Mouse (Mus musculus) embryonic facial prominence, embryonic 14.5 days (tissue): ENCODE data around the gene Ccdc114. TPM values are rescaled to one million over a fixed set of nuclear protein-coding genes. Genes with fewer than 3 reads are reported as not detected.
"Not testable (repeated sequence)": the region's sequence is repeated elsewhere in the genome, so short reads cannot be mapped to it uniquely, and the experiment has no call there.

ENCODE experiments used
- ATAC-seq: fragments of 200-750 bp; cut with Nextera tagmentation; 2 replicates; pipeline ENCODE4 v1.8.0; 2017; ENCODE audit warnings: low read depth, moderate number of reproducible peaks, moderate TSS enrichment
- DNase-seq: peaks from one replicate; pipeline ENCODE4 v3.0.0-alpha.2; 2015; ENCODE audit warnings: low spot score
- H3K27ac ChIP-seq: fragments of 300-500 bp; sonication (generic); replicated peaks from 2 replicates; pipeline ENCODE4 v1.5.1; 2014; ENCODE audit warnings: low read depth, mild to moderate bottlenecking, low read length, moderate library complexity
- H3K27me3 ChIP-seq: fragments of 300-500 bp; sonication (generic); replicated peaks from 2 replicates; pipeline ENCODE4 v1.6.1; 2014; ENCODE audit warnings: low read length; ENCODE audit not compliant: control insufficient read depth, insufficient read depth
- H3K36me3 ChIP-seq: fragments of 300-500 bp; sonication (generic); 2 replicates; pipeline ENCODE4 v1.6.1; 2014; ENCODE audit warnings: low read length, mixed read lengths; ENCODE audit not compliant: control insufficient read depth, insufficient read depth
- H3K4me1 ChIP-seq: fragments of 300-500 bp; sonication (generic); 2 replicates; pipeline ENCODE4 v1.6.1; 2014; ENCODE audit warnings: antibody characterized with exemption, low read length; ENCODE audit not compliant: control insufficient read depth, insufficient read depth
- H3K4me2 ChIP-seq: fragments of 300-500 bp; sonication (generic); 2 replicates; pipeline ENCODE4 v1.6.1; 2014; ENCODE audit warnings: low read depth, mild to moderate bottlenecking, low read length, moderate library complexity, mixed read lengths
- H3K4me3 ChIP-seq: fragments of 300-500 bp; sonication (generic); 2 replicates; pipeline ENCODE4 v1.5.1; 2014; ENCODE audit warnings: low read depth, mild to moderate bottlenecking, low read length
- H3K9ac ChIP-seq: fragments of 300-500 bp; sonication (generic); 2 replicates; pipeline ENCODE4 v1.6.1; 2014; ENCODE audit warnings: low read depth, mild to moderate bottlenecking, low read length, moderate library complexity, mixed read lengths
- H3K9me3 ChIP-seq: fragments of 300-500 bp; sonication (generic); 2 replicates; pipeline ENCODE4 v1.6.1; 2016; ENCODE audit warnings: low read length; ENCODE audit not compliant: control insufficient read depth
- WGBS: fragments of 180-500 bp; shearing (Covaris S2); extraction: QIAGEN DNeasy Blood & Tissue Kit; methylation state at CpG from one replicate; pipeline ENCODE4 v1.1.7; 2014; 5-methylcytosine and 5-hydroxymethylcytosine counted together
- polyA plus RNA-seq: library from polyadenylated mRNA; unstranded; fragments of >200 nt; fragmentation: Nextera tagmentation; extraction: Ambion mirVana; gene quantifications from 2 replicates; pipeline ENCODE4 v1.2.1, GENCODE M21; 2014

The Ccdc114 gene
- polyA plus RNA-seq, 1 experiment from 2014 or later, result 5.0 TPM

GRCm38 (mm10) chr7:45921242-45921621 lies 2.6 kb upstream of the Ccdc114 start, which contains the start of gene Emp3:
Gene Emp3 (minus strand): TSS chr7:45921404.
- no peak; the same call in 1 of the 2 replicates for ATAC-seq

GRCm38 (mm10) chr7:45921950-45922600 lies 1.8 kb upstream of the Ccdc114 start:
- Histone ChIP-seq H3K9ac (peak overlapping the region; percentile 58; the same call in 1 of the 2 replicates), H3K4me1 (peaks cover 36% of the 10 kb centered on the region), H3K4me3 (peak overlapping the region; percentile 54; the same call in 1 of the 2 replicates), H3K9me3 (peaks cover 9% of the 10 kb centered on the region; the same call in 1 of the 2 replicates), H3K27me3 (no peaks in the 10 kb centered on the region), H3K36me3 (peaks cover 17% of the 10 kb centered on the region), H3K27ac (peak overlapping the region; percentile 95), H3K4me2 (peak overlapping the region; percentile 65)
- no peak for ATAC-seq
- 72% methylated on average over 12 of the region's 12 CpGs for WGBS
- no peak for DNase-seq

More at GRCm38 (mm10) chr7:45921242-45921621, 2.6 kb upstream of the Ccdc114 start, which contains the start of gene Emp3:
- peaks cover 43% of the 10 kb centered on the region for H3K4me1 ChIP-seq
- H3K36me3 ChIP-seq, result peaks cover 17% of the 10 kb centered on the region
- H3K9me3 ChIP-seq, result peaks cover 9% of the 10 kb centered on the region; the same call in 1 of the 2 replicates
- 14% methylated on average over 9 of the region's 9 CpGs for WGBS
- H3K27me3 ChIP-seq, result no peaks in the 10 kb centered on the region
- H3K27ac ChIP-seq, result peak within 1 kb of the TSS; percentile 95
- peak; percentile 87 for DNase-seq
- H3K4me3 ChIP-seq, result peak within 1 kb of the TSS; percentile 54
- peak within 1 kb of the TSS; percentile 75 for H3K9ac ChIP-seq
- H3K4me2 ChIP-seq, result peak within 1 kb of the TSS; percentile 65

- peak; percentile 90 for ATAC-seq
- Histone ChIP-seq H3K36me3 (peaks cover 11% of the 10 kb centered on the region), H3K4me2 (peak overlapping the region; percentile 65), H3K4me1 (peaks cover 26% of the 10 kb centered on the region), H3K4me3 (peak overlapping the region; percentile 42), H3K9ac (peak overlapping the region; percentile 58), H3K27ac (peak overlapping the region; percentile 95), H3K27me3 (no peaks in the 10 kb centered on the region), H3K9me3 (peaks cover 9% of the 10 kb centered on the region; the same call in 1 of the 2 replicates)
- peak; percentile 99 for DNase-seq
- under 1% methylated on average over 36 of the region's 37 CpGs for WGBS
Observed at GRCm38 (mm10) chr7:45922928-45923761, 727 bp upstream of the Ccdc114 start.

- Histone ChIP-seq H3K4me3 (peak overlapping the region; percentile 42), H3K36me3 (0 out of 2 replicates have a peak, but pooled peaks cover 2% of the 10 kb centered on the region), H3K27me3 (no peaks in the 10 kb centered on the region), H3K9ac (0 out of 2 replicates have a peak overlapping the region, but pooled peaks have one; percentile 15), H3K4me2 (peak overlapping the region; percentile 65), H3K27ac (peak overlapping the region; percentile 95; the same call in 1 of the 2 replicates), H3K4me1 (peaks cover 19% of the 10 kb centered on the region), H3K9me3 (peaks cover 9% of the 10 kb centered on the region; the same call in 1 of the 2 replicates)
- ATAC-seq (no peak), DNase-seq (no peak)
- 14% methylated on average over 13 of the region's 14 CpGs for WGBS
Observed at GRCm38 (mm10) chr7:45924429-45924816, 551 bp downstream of the Ccdc114 start.

GRCm38 (mm10) chr7:45928626-45929295 lies 4.9 kb downstream of the Ccdc114 start:
- DNase-seq (peak; percentile 41), ATAC-seq (no peak)
- Histone ChIP-seq H3K4me2 (peak overlapping the region; percentile 33), H3K27me3 (no peaks in the 10 kb centered on the region), H3K27ac (no peak overlapping the region), H3K9ac (peak overlapping the region; percentile 30; the same call in 1 of the 2 replicates), H3K9me3 (peaks cover 17% of the 10 kb centered on the region), H3K4me3 (no peak overlapping the region), H3K4me1 (no peaks in the 10 kb centered on the region), H3K36me3 (no peaks in the 10 kb centered on the region)
- WGBS, result 14% methylated on average over 20 of the region's 23 CpGs

- peaks cover 16% of the 10 kb centered on the region for H3K9me3 ChIP-seq
- H3K9ac ChIP-seq, result no peak overlapping the region
- no peak overlapping the region for H3K27ac ChIP-seq
- DNase-seq, result no peak
- H3K4me2 ChIP-seq, result no peak overlapping the region
- no peak for ATAC-seq
- no peaks in the 10 kb centered on the region for H3K36me3 ChIP-seq
- no peaks in the 10 kb centered on the region for H3K4me1 ChIP-seq
- H3K4me3 ChIP-seq, result no peak overlapping the region
- H3K27me3 ChIP-seq, result no peaks in the 10 kb centered on the region
- WGBS, result 87% methylated on average over 1 of the region's 1 CpGs
Observed at GRCm38 (mm10) chr7:45929688-45930087, 5.8 kb downstream of the Ccdc114 start.

- H3K4me2 ChIP-seq, DNase-seq, H3K27me3 ChIP-seq, H3K4me3 ChIP-seq, H3K9ac ChIP-seq, H3K4me1 ChIP-seq, H3K9me3 ChIP-seq, H3K36me3 ChIP-seq, H3K27ac ChIP-seq, ATAC-seq: not testable (repeated sequence)
- WGBS, result 88% methylated on average over 12 of the region's 12 CpGs
Observed at GRCm38 (mm10) chr7:45933766-45934165, 9.9 kb downstream of the Ccdc114 start.

GRCm38 (mm10) chr7:45935114-45935513 lies 11.2 kb downstream of the Ccdc114 start:
- Histone ChIP-seq H3K9ac (no peak overlapping the region), H3K36me3 (no peaks in the 10 kb centered on the region), H3K9me3 (peaks cover 8% of the 10 kb centered on the region), H3K27ac (no peak overlapping the region), H3K4me3 (no peak overlapping the region), H3K4me1 (no peaks in the 10 kb centered on the region), H3K27me3 (no peaks in the 10 kb centered on the region), H3K4me2 (no peak overlapping the region)
- peak; percentile 78; the same call in 1 of the 2 replicates for ATAC-seq
- WGBS, result 18% methylated on average over 7 of the region's 7 CpGs
- DNase-seq, result peak; percentile 81
